Mouse (Mus musculus) cerebellum, adult 9-11 months (tissue): ENCODE results near the gene Scyl1.

ENCODE experiments used
- DNase-seq: peaks from one replicate; pipeline ENCODE4 v3.0.0; 2022

The Scyl1 gene

GRCm38 (mm10) chr19:5740320-5741317 lies 30.6 kb downstream of the Scyl1 start, which contains the start of gene Ltbp3:
Gene Ltbp3 (plus strand): TSS chr19:5740904.
- peak; percentile 85 for DNase-seq

- DNase-seq, result no peak
These were observed 31.8 kb downstream of the Scyl1 start for GRCm38 (mm10) chr19:5739446-5739845.

- DNase-seq, result no peak
These were observed 36.9 kb downstream of the Scyl1 start for GRCm38 (mm10) chr19:5734325-5734724.

- DNase-seq, result peak; percentile 94
These were observed 39.8 kb downstream of the Scyl1 start for GRCm38 (mm10) chr19:5731264-5731978.

GRCm38 (mm10) chr19:5730314-5731186 lies 40.7 kb downstream of the Scyl1 start:
- peak; percentile 73 for DNase-seq

GRCm38 (mm10) chr19:5729444-5729815 lies 41.8 kb downstream of the Scyl1 start, which contains the start of gene Fam89b:
Gene Fam89b (minus strand): TSS chr19:5729653.
- peak; percentile 83 for DNase-seq

- DNase-seq, result peak; percentile 76
These were observed 42.4 kb downstream of the Scyl1 start for GRCm38 (mm10) chr19:5728631-5729443.

- peak; percentile 81 for DNase-seq
These were observed 43.5 kb downstream of the Scyl1 start for GRCm38 (mm10) chr19:5727701-5728100.

GRCm38 (mm10) chr19:5726961-5727578 lies 44.1 kb downstream of the Scyl1 start:
- DNase-seq, result no peak

GRCm38 (mm10) chr19:5725767-5726515 lies 45.3 kb downstream of the Scyl1 start, which contains the start of gene Ehbp1l1:
Gene Ehbp1l1 (minus strand): TSS chr19:5726317.
- DNase-seq, result no peak

GRCm38 (mm10) chr19:5725029-5725707 lies 46.1 kb downstream of the Scyl1 start:
- DNase-seq, result no peak

- no peak for DNase-seq
These were observed 46.7 kb downstream of the Scyl1 start for GRCm38 (mm10) chr19:5724549-5724941.

GRCm38 (mm10) chr19:5723934-5724548 lies 47.2 kb downstream of the Scyl1 start:
- no peak for DNase-seq

- no peak for DNase-seq
These were observed 48.3 kb downstream of the Scyl1 start for GRCm38 (mm10) chr19:5722848-5723425.

GRCm38 (mm10) chr19:5721233-5721632 lies 50.0 kb downstream of the Scyl1 start:
- no peak for DNase-seq

- no peak for DNase-seq
These were observed 54.3 kb downstream of the Scyl1 start for GRCm38 (mm10) chr19:5716955-5717354.

GRCm38 (mm10) chr19:5715793-5716688 lies 55.2 kb downstream of the Scyl1 start:
- peak; percentile 56 for DNase-seq

GRCm38 (mm10) chr19:5713730-5714129 lies 57.5 kb downstream of the Scyl1 start:
- no peak for DNase-seq
